Mouse (Mus musculus) megakaryocyte, adult 5-6 weeks (primary cell): ENCODE measurements around the gene Sept8. TPM values are rescaled to one million over a fixed set of nuclear protein-coding genes. Genes with fewer than 3 reads are reported as not detected.

ENCODE experiments used
- ATAC-seq: 2 replicates; pipeline ENCODE4 v1.8.0; 2016; ENCODE audit warnings: mild to moderate bottlenecking, inconsistent platforms; ENCODE audit not compliant: poor library complexity, severe bottlenecking
- total RNA-seq, 2 experiments: library from RNA; stranded (forward) in 1 of 2; stranded (reverse) in 1 of 2; fragments of 153-499, 151-499 nt in 1 of 2; fragments of 221-1000, 200-1000 nt in 1 of 2; gene quantifications; 2 replicates each; pipeline versions ENCODE4 v1.2.3 to v1.2.4; 2015 to 2017

The Sept8 gene
- total RNA-seq, 2 experiments from 2014 or later = 6.1 to 9.0 TPM

GRCm38 (mm10) chr11:53493243-53493955 is 25.7 kb upstream of the Sept8 start:
- no peak for ATAC-seq

DNA sequence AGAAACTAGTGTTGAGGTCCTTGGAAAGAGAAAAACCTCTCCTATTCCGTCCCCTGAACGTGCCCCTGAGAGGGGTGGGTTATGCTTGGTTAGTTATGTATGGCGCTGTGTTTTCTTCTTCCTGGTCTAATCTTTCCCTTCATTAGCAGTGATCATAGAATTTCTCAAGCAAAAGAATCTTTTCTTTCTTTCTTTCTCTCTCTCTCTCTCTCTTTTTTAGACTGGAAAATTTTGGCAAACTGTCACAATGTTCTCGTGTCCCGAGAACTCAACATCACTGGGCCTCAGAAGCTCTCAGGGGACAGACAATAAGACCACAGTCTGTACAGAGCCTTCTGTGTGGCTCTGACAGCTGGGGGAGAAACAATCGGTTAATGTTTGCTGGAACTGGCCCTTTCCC is 23.6 kb upstream of the Sept8 start:
- no peak for ATAC-seq

DNA sequence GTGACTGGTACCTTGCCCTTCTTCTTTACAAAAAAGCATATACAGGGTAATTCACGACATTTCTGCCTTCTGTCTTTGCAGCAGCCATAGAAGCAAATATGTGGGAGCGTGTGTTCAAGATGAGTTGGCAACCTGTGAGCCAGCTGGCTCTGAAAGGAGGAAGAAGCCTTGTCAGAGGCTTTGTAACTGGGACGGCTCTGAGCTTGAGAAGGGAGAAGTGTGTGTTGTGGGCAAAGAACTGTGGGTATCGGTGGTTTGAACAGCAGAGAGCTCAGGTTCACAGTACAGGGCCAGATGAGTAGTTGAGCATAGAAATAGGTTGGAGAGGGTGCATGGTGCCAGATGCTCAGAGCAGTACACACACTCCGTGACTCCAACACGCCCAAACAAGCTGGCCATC is 22.1 kb upstream of the Sept8 start:
- ATAC-seq = no peak

GRCm38 (mm10) chr11:53500569-53500968 is 18.5 kb upstream of the Sept8 start:
- ATAC-seq = no peak

DNA sequence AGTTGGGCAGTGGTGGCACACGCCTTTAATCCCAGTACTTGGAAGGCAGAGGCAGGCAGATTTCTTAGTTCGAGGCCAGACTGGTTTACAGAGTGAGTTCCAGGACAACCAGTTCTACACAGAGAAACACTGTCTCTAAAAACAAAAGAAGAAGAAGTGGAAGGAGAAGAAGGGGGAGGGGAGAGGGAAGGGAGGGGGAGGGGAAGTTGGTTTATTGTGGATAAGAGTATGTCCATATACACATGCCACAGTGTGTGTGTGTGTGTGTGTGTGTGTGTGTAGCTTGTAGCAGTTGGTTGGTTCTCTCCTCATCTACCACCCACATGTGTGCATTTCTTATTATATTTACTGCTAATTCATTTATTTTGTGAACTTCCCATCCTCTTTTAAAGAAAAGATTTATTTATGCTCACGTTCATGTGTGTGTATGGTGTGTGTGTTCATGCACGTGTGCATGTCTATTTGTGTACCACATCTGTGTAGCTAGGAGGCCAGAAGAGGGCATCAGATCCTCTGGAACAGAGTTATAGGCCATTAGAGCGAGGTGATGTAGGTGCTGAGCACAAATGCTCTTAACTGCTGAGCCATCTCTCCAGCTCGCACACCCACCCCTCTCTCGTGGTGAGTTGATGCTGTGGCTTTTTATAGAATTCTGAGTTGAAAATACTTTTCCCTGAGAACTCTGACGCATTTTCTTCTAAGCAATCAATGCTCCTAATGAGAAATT is 16.9 kb upstream of the Sept8 start:
- no peak for ATAC-seq

GRCm38 (mm10) chr11:53503738-53504137 is 15.3 kb upstream of the Sept8 start:
- peak; percentile 18; the same call in 1 of the 2 replicates for ATAC-seq

DNA sequence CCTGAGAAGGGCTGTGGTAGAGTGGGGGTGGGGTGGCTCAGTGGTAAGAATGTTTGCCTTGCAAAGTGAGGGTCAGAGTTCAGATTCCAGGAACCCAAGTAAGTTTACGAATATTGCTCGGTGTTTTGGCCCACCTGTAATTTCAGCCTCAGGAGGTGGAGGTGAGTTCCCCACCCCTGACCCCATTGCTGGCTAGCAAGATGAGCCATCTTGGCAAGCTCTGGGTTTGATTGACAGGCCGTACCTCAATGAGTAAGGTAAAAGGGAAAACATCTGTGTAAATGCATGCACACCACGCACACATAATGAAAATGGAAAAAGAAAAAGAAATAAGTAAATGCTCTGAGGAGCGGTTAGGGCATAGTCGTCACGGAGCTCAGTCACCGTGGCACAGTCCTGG is 14.7 kb upstream of the Sept8 start:
- no peak for ATAC-seq

DNA sequence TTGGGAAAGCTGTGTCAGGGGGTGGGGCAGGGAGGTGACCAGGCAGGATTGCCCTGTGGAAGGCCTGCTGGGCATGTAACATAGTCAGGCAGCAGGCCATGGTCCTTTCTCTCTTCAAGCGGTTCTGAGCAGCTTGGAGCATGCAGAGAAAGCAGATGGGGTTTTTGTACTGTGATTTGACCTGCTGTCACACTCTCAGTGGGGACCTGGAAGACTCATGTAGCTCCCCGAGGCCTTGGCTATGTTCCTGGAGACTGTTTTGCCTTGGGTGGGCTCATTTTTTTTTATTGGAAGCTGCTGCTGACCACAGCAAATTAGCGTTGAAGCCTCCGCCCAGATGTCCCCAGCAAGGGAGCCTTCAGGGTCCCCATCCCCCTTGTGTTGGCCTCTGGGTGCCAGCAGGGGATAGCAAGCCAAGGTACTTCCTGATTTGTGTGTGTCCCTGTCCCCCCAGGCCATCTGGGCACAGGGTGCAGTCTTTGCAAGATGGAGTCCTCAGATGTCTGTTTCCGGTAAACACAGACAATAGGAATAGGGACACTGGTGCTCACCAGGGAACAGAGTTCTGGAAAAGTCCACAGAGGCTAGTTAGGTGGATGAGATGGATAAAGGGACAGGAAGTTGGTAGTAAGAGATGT is 13.9 kb upstream of the Sept8 start:
- no peak for ATAC-seq

GRCm38 (mm10) chr11:53507098-53507805 is 11.8 kb upstream of the Sept8 start:
- no peak for ATAC-seq

GRCm38 (mm10) chr11:53508152-53508551 is 10.9 kb upstream of the Sept8 start:
- ATAC-seq = no peak

- ATAC-seq = no peak
Observed at GRCm38 (mm10) chr11:53508591-53508990, 10.5 kb upstream of the Sept8 start.

DNA sequence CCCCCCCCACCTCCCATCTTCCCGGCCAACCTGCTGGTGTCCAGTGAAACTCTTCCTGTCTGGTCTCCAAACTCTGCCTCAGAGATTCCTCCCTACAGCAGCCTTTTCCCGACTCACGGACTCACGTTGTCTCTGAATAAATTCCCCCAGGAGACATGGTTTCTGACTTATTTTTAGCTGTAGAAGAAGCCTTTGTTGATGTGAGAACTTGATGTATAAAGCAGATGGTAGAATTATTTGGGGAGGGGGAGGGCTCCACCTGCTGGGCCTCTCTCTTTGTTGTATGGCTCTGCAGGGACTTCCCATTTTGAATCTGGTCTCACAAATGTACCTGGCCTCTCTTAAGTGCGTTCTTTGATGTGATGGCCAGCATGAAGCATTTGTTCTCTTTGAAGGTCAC is 8.7 kb upstream of the Sept8 start:
- ATAC-seq = no peak

DNA sequence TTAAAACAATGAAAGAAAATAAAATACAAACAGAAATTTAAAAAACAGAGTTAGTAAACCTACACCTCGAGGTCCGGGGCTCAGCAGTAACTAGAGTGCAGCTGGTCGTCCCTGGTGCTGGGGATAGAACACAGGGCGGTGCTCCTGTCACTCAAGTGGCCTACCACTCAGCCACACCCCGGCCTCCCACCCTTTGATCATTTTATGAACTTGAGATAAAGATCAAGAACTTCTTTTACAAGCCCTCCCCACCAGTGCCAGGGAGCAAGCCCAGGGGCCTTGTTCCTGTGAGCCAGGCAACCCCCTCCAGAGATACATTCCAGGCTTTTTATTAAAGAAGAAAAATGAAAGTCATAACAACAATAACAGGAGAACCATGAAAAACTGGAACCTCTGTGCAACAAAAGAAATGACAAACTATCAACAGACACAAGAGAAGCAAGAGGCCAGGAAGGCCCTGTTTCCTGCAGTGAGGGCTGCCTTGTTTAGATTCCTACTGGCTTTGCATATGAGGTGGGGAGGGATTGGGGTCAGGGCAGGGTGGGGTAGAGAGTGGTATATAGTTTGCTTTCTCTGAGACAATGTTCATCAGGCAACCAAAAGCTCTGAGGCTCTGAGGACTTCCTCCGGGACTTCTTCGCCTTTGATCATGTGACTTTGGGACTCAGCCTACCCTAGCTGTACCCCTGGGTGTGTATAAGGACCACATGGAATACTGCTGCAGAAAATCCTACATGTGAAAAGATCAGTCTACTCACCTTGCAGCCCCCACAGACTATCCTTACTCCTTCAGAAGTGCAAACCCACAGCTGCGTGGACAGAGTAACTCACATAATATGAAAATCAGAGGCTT is 2.1 kb upstream of the Sept8 start:
- no peak for ATAC-seq

- ATAC-seq = no peak
Observed at GRCm38 (mm10) chr11:53518759-53519158, 298 bp upstream of the Sept8 start.

GRCm38 (mm10) chr11:53520122-53520978 is 1.3 kb downstream of the Sept8 start:
- ATAC-seq = peak; percentile 45

GRCm38 (mm10) chr11:53521120-53521820 is 2.2 kb downstream of the Sept8 start:
- no peak for ATAC-seq

DNA sequence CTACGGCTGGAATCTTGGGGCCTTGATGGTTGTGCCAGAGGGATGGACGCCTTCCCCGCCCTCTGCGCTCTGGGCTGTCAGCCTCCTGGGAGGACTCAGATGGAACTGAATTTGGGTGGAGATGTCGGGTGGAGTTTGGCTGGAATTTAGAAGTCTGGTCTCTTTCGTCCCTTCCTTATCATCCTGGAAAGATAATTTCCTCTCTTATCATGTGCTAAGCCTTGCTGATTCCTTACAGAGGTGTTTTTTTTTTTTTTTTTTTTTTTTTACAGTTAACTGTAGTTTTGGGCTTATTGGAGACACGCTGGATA is 2.7 kb downstream of the Sept8 start:
- no peak for ATAC-seq

GRCm38 (mm10) chr11:53522362-53522761 is 3.3 kb downstream of the Sept8 start:
- no peak for ATAC-seq

- no peak for ATAC-seq
Observed at GRCm38 (mm10) chr11:53522930-53523329, 3.9 kb downstream of the Sept8 start.
